Mouse (Mus musculus) activated CD4-positive, CD25-positive, alpha-beta regulatory T cell, adult 4 months (primary cell): ENCODE results near the gene Banp. TPM values are rescaled to one million over a fixed set of nuclear protein-coding genes. Genes with fewer than 3 reads are reported as not detected.

Experiments
- ATAC-seq: one replicate; pipeline ENCODE4 v1.8.0; 2017
- polyA plus RNA-seq, 2 experiments: library from polyadenylated mRNA; unstranded; fragments of 100-300 nt; shearing (Covaris generic); gene quantifications; one replicate each; pipeline ENCODE4 v1.2.1; 2017

Gene Banp
- polyA plus RNA-seq, 2 experiments from 2014 or later, result 24.3 to 30.2 TPM

- ATAC-seq, result no peak
Measured at GRCm38 (mm10) chr8:122071193-122071592, 121.6 kb downstream of the Banp start.

- ATAC-seq, result no peak
Measured at GRCm38 (mm10) chr8:122073964-122074363, 124.4 kb downstream of the Banp start.

- no peak for ATAC-seq
Measured at GRCm38 (mm10) chr8:122074442-122074841, 124.9 kb downstream of the Banp start.

GRCm38 (mm10) chr8:122074977-122075376, 125.4 kb downstream of the Banp start:
- ATAC-seq, result no peak

- ATAC-seq, result no peak
Measured at GRCm38 (mm10) chr8:122076183-122076842, 126.8 kb downstream of the Banp start.

GRCm38 (mm10) chr8:122078321-122078720, 128.8 kb downstream of the Banp start:
- ATAC-seq, result no peak

Other genes starting within 250 kb of the Banp start
- gene Jph3, start 220.1 kb upstream of the Banp start, polyA plus RNA-seq, result under 1 TPM in 1 of 2 experiments, not detected in 1; 0.12 TPM
- 10 to 100 TPM; 17.7 to 18.6 TPM for gene Klhdc4, start 120.2 kb upstream of the Banp start, polyA plus RNA-seq
- gene Slc7a5, start 42.1 kb upstream of the Banp start, polyA plus RNA-seq, result 1 to 10 TPM; 4.7 to 6.6 TPM
- gene Car5a, start 4.8 kb upstream of the Banp start, polyA plus RNA-seq, result under 1 TPM in 1 of 2 experiments, not detected in 1; 0.40 TPM